Mouse (Mus musculus) embryonic facial prominence, embryonic 14.5 days (tissue): ENCODE results near the gene Nsl1. TPM values are rescaled to one million over a fixed set of nuclear protein-coding genes. Genes with fewer than 3 reads are reported as not detected.
A peak's percentile ranks its signal among the peaks of the same experiment; 100 is the strongest.
"Not testable (repeated sequence)": the region's sequence is repeated elsewhere in the genome, so short reads cannot be mapped to it uniquely, and the experiment has no call there.

Experiments used
- ATAC-seq: fragments of 200-750 bp; cut with Nextera tagmentation; 2 replicates; pipeline ENCODE4 v1.8.0; 2017; ENCODE audit warnings: low read depth, moderate number of reproducible peaks, moderate TSS enrichment
- DNase-seq: peaks from one replicate; pipeline ENCODE4 v3.0.0-alpha.2; 2015; ENCODE audit warnings: low spot score
- H3K27ac ChIP-seq: fragments of 300-500 bp; sonication (generic); replicated peaks from 2 replicates; pipeline ENCODE4 v1.5.1; 2014; ENCODE audit warnings: low read depth, mild to moderate bottlenecking, low read length, moderate library complexity
- H3K27me3 ChIP-seq: fragments of 300-500 bp; sonication (generic); replicated peaks from 2 replicates; pipeline ENCODE4 v1.6.1; 2014; ENCODE audit warnings: low read length; ENCODE audit not compliant: control insufficient read depth, insufficient read depth
- H3K36me3 ChIP-seq: fragments of 300-500 bp; sonication (generic); 2 replicates; pipeline ENCODE4 v1.6.1; 2014; ENCODE audit warnings: low read length, mixed read lengths; ENCODE audit not compliant: control insufficient read depth, insufficient read depth
- H3K4me1 ChIP-seq: fragments of 300-500 bp; sonication (generic); 2 replicates; pipeline ENCODE4 v1.6.1; 2014; ENCODE audit warnings: antibody characterized with exemption, low read length; ENCODE audit not compliant: control insufficient read depth, insufficient read depth
- H3K4me2 ChIP-seq: fragments of 300-500 bp; sonication (generic); 2 replicates; pipeline ENCODE4 v1.6.1; 2014; ENCODE audit warnings: low read depth, mild to moderate bottlenecking, low read length, moderate library complexity, mixed read lengths
- H3K4me3 ChIP-seq: fragments of 300-500 bp; sonication (generic); 2 replicates; pipeline ENCODE4 v1.5.1; 2014; ENCODE audit warnings: low read depth, mild to moderate bottlenecking, low read length
- H3K9ac ChIP-seq: fragments of 300-500 bp; sonication (generic); 2 replicates; pipeline ENCODE4 v1.6.1; 2014; ENCODE audit warnings: low read depth, mild to moderate bottlenecking, low read length, moderate library complexity, mixed read lengths
- H3K9me3 ChIP-seq: fragments of 300-500 bp; sonication (generic); 2 replicates; pipeline ENCODE4 v1.6.1; 2016; ENCODE audit warnings: low read length; ENCODE audit not compliant: control insufficient read depth
- WGBS: fragments of 180-500 bp; shearing (Covaris S2); extraction: QIAGEN DNeasy Blood & Tissue Kit; methylation state at CpG from one replicate; pipeline ENCODE4 v1.1.7; 2014; 5-methylcytosine and 5-hydroxymethylcytosine counted together
- polyA plus RNA-seq: library from polyadenylated mRNA; unstranded; fragments of >200 nt; fragmentation: Nextera tagmentation; extraction: Ambion mirVana; gene quantifications from 2 replicates; pipeline ENCODE4 v1.2.1, GENCODE M21; 2014

Gene Nsl1
- polyA plus RNA-seq, 1 experiment from 2014 or later: 9.3 TPM

DNA sequence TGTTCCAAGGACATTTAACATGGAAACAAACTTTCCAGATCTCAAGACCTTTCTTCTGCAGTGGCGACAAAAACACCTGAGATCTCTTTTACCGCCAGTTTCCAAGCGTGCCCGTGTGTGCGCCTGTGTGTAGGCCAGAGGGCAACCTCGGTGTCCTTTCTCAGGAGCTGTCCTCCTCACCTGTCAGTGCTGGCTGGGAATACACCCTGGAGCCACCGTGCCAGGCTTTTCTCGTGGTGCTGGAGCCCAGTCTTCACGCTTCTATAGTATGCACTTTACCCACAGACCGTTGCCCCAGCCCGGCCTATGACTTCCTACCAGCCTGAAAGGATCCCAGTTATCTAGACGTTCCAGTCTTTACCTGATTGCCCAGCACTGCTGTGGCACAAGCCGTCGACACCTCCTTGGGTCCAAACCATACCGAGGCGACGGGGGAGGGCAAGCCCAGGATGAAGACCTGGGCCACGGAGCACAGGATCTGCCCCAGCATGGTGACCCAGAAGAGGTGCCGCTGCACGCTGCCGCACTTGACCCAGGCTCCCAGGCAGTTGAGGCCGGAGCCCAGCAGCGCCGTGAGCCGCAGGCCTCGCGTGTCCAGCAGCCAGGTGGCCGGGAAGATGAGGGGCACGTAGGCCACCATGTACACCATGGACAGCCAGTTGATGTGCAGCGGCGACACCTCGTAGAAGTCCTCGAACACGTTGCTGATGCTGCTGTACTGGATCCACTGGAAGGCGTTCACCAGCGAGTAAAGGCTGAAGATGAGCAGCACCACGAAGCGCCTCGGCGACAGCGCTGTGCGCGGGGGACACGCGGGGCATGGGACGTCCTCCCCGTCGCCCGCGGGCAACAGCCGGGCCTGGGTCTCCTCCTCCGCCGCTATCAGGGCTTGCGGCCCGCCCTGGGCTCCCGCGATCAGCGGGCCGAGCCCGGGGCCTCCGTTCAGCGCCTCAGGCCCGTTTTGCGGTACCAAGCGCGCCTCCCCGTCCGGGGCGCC is 37.5 kb upstream of the Nsl1 start:
- DNase-seq: peak; percentile 22
- 0 out of 2 replicates have a peak, but pooled peaks cover 9% of the 10 kb centered on the region for H3K4me1 ChIP-seq
- H3K9ac ChIP-seq: peak overlapping the region; percentile 84
- H3K27ac ChIP-seq: peak overlapping the region; percentile 69; the same call in 1 of the 2 replicates
- peaks cover 10% of the 10 kb centered on the region; the same call in 1 of the 2 replicates for H3K36me3 ChIP-seq
- no peak for ATAC-seq
- no peaks in the 10 kb centered on the region for H3K27me3 ChIP-seq
- 3% methylated on average over 34 of the region's 69 CpGs for WGBS
- peak overlapping the region; percentile 89 for H3K4me2 ChIP-seq
- H3K9me3 ChIP-seq: no peaks in the 10 kb centered on the region
- peak overlapping the region; percentile 71 for H3K4me3 ChIP-seq

GRCm38 (mm10) chr1:191026021-191026713 is 36.6 kb upstream of the Nsl1 start, which contains the start of gene Flvcr1:
TSS of gene Flvcr1 (minus strand) at chr1:191026158.
- DNase-seq (peak; percentile 100), ATAC-seq (peak; percentile 100)
- Histone ChIP-seq H3K4me3 (peak within 1 kb of the TSS; percentile 71), H3K27ac (peak within 1 kb of the TSS; percentile 82), H3K4me2 (peak within 1 kb of the TSS; percentile 89), H3K9ac (peak within 1 kb of the TSS; percentile 84), H3K36me3 (peaks cover 4% of the 10 kb centered on the region; the same call in 1 of the 2 replicates), H3K27me3 (no peaks in the 10 kb centered on the region), H3K9me3 (no peaks in the 10 kb centered on the region), H3K4me1 (0 out of 2 replicates have a peak, but pooled peaks cover 9% of the 10 kb centered on the region)
- WGBS: under 1% methylated on average over 37 of the region's 50 CpGs

DNA sequence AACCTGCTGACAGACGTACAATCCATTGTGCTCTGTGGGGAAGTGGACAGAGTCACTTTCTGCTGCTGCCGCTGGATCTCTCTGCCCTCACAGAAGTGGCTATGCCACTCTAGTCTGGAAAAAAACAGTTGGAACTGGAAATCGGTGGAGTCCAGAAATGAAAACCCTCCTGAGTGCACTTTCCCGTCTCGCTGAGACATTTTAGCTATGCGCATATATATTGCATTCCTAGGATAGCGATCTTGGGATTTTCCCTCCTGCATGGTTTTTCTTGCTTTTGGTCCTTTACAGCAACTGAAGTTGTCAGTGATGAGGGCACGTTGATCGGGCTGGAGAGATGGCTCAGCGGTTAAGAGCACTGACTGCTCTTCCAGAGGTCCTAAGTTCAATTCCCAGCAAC is 32.6 kb upstream of the Nsl1 start:
- Histone ChIP-seq H3K4me3 (no peak overlapping the region), H3K9me3 (no peaks in the 10 kb centered on the region), H3K9ac (no peak overlapping the region), H3K4me2 (no peak overlapping the region), H3K27ac (no peak overlapping the region), H3K36me3 (no peaks in the 10 kb centered on the region), H3K4me1 (0 out of 2 replicates have a peak, but pooled peaks cover under 1% of the 10 kb centered on the region), H3K27me3 (no peaks in the 10 kb centered on the region)
- DNase-seq (no peak), ATAC-seq (no peak)
- WGBS: 57% methylated on average over 10 of the region's 10 CpGs

GRCm38 (mm10) chr1:191030922-191031425 is 31.8 kb upstream of the Nsl1 start:
- not testable (repeated sequence) for H3K9ac ChIP-seq, H3K4me1 ChIP-seq, H3K9me3 ChIP-seq, H3K27me3 ChIP-seq, H3K4me3 ChIP-seq, ATAC-seq, DNase-seq, H3K27ac ChIP-seq, H3K36me3 ChIP-seq, H3K4me2 ChIP-seq
- WGBS: 63% methylated on average over 6 of the region's 6 CpGs

GRCm38 (mm10) chr1:191035649-191036048 is 27.2 kb upstream of the Nsl1 start:
- no peak overlapping the region for H3K4me2 ChIP-seq
- no peak overlapping the region for H3K4me3 ChIP-seq
- H3K4me1 ChIP-seq: no peaks in the 10 kb centered on the region
- WGBS: 42% methylated on average over 4 of the region's 4 CpGs
- H3K9me3 ChIP-seq: no peaks in the 10 kb centered on the region
- H3K27me3 ChIP-seq: no peaks in the 10 kb centered on the region
- H3K36me3 ChIP-seq: no peaks in the 10 kb centered on the region
- no peak overlapping the region for H3K9ac ChIP-seq
- no peak overlapping the region for H3K27ac ChIP-seq
- DNase-seq (peak; percentile 17), ATAC-seq (no peak)

- H3K4me2 ChIP-seq: no peak within 1 kb of the TSS
- H3K27me3 ChIP-seq: no peaks in the 10 kb centered on the region
- WGBS: 81% methylated on average over 6 of the region's 6 CpGs
- H3K36me3 ChIP-seq: no peaks in the 10 kb centered on the region
- H3K9ac ChIP-seq: no peak within 1 kb of the TSS
- no peak within 1 kb of the TSS for H3K4me3 ChIP-seq
- H3K4me1 ChIP-seq: no peaks in the 10 kb centered on the region
- H3K27ac ChIP-seq: no peak within 1 kb of the TSS
- ATAC-seq: no peak
- H3K9me3 ChIP-seq: no peaks in the 10 kb centered on the region
- DNase-seq: no peak
Observed at GRCm38 (mm10) chr1:191036554-191037334, 26.1 kb upstream of the Nsl1 start, which contains the start of gene Spata45. TSS of gene Spata45 (plus strand) at chr1:191036639.

- H3K27ac ChIP-seq: no peak overlapping the region
- H3K4me2 ChIP-seq: no peak overlapping the region
- H3K4me1 ChIP-seq: no peaks in the 10 kb centered on the region
- 86% methylated on average over 4 of the region's 4 CpGs for WGBS
- no peak overlapping the region for H3K9ac ChIP-seq
- H3K9me3 ChIP-seq: no peaks in the 10 kb centered on the region
- DNase-seq (no peak), ATAC-seq (no peak)
- no peaks in the 10 kb centered on the region for H3K36me3 ChIP-seq
- H3K27me3 ChIP-seq: no peaks in the 10 kb centered on the region
- H3K4me3 ChIP-seq: no peak overlapping the region
Observed at GRCm38 (mm10) chr1:191037999-191038398, 24.8 kb upstream of the Nsl1 start.

- Histone ChIP-seq H3K4me1 (no peaks in the 10 kb centered on the region), H3K4me3 (no peak overlapping the region), H3K9me3 (no peaks in the 10 kb centered on the region), H3K4me2 (no peak overlapping the region), H3K27me3 (no peaks in the 10 kb centered on the region), H3K9ac (no peak overlapping the region), H3K27ac (no peak overlapping the region), H3K36me3 (no peaks in the 10 kb centered on the region)
- no peak for DNase-seq
- no peak for ATAC-seq
Observed at GRCm38 (mm10) chr1:191041352-191041751, 21.5 kb upstream of the Nsl1 start.
